Mouse (Mus musculus) embryo, embryonic 10 days (tissue): ENCODE results near the gene Nup188.

Experiments
- DNase-seq: peaks from one replicate; pipeline ENCODE4 v3.0.0-alpha.2; 2015; ENCODE audit warnings: low spot score

The Nup188 gene

GRCm38 (mm10) chr2:30256616-30257350 lies 29.4 kb upstream of the Nup188 start:
- no peak for DNase-seq

GRCm38 (mm10) chr2:30257699-30258460 lies 28.3 kb upstream of the Nup188 start:
- DNase-seq: no peak

GRCm38 (mm10) chr2:30258600-30258999 lies 27.6 kb upstream of the Nup188 start:
- DNase-seq: no peak

- no peak for DNase-seq
These were observed 26.8 kb upstream of the Nup188 start for GRCm38 (mm10) chr2:30259131-30260064.

- DNase-seq: no peak
These were observed 25.0 kb upstream of the Nup188 start for GRCm38 (mm10) chr2:30261064-30261736.

GRCm38 (mm10) chr2:30261921-30262839 lies 24.0 kb upstream of the Nup188 start:
- DNase-seq: no peak

GRCm38 (mm10) chr2:30262840-30263441 lies 23.3 kb upstream of the Nup188 start:
- DNase-seq: no peak

GRCm38 (mm10) chr2:30263811-30264210 lies 22.4 kb upstream of the Nup188 start:
- no peak for DNase-seq

GRCm38 (mm10) chr2:30264671-30265519 lies 21.3 kb upstream of the Nup188 start:
- DNase-seq: no peak

GRCm38 (mm10) chr2:30265767-30266253 lies 20.4 kb upstream of the Nup188 start, which contains the start of gene Phyhd1:
Gene Phyhd1, plus strand, starts transcription at chr2:30266203.
- DNase-seq: no peak

GRCm38 (mm10) chr2:30266392-30266941 lies 19.7 kb upstream of the Nup188 start:
- DNase-seq: peak; percentile 61

GRCm38 (mm10) chr2:30267466-30267865 lies 18.7 kb upstream of the Nup188 start:
- no peak for DNase-seq

- no peak for DNase-seq
These were observed 17.8 kb upstream of the Nup188 start for GRCm38 (mm10) chr2:30268371-30268770.

- no peak for DNase-seq
These were observed 16.8 kb upstream of the Nup188 start for GRCm38 (mm10) chr2:30269241-30269990.

GRCm38 (mm10) chr2:30270134-30270533 lies 16.1 kb upstream of the Nup188 start:
- peak; percentile 67 for DNase-seq

GRCm38 (mm10) chr2:30280743-30281142 lies 5.5 kb upstream of the Nup188 start, which contains the start of gene Gm28038:
Gene Gm28038, plus strand, starts transcription at chr2:30281043.
- DNase-seq: no peak

GRCm38 (mm10) chr2:30281651-30282050 lies 4.5 kb upstream of the Nup188 start:
- DNase-seq: no peak

GRCm38 (mm10) chr2:30283193-30283592 lies 3.0 kb upstream of the Nup188 start:
- no peak for DNase-seq
